Mouse (Mus musculus) forebrain, embryonic 10.5 days (tissue): ENCODE measurements at regions not wholly inside any gene's neighbourhood (a gene's known extent, or its start where the extent isn't known, plus 50 kb on each side); places are given as distances from the start of the nearest gene placed in this dataset.

ENCODE experiments used
- DNase-seq: peaks from one replicate; pipeline ENCODE4 v3.0.0-alpha.2; 2017; ENCODE audit warnings: low spot score; ENCODE audit errors: extremely low spot score
- H3K27ac ChIP-seq: fragments of 300-500 bp; sonication (generic); 2 replicates; pipeline ENCODE4 v1.5.1; 2016; ENCODE audit warnings: mild to moderate bottlenecking
- H3K27me3 ChIP-seq: fragments of 300-500 bp; sonication (generic); 2 replicates; pipeline ENCODE4 v1.6.1; 2016; ENCODE audit warnings: mild to moderate bottlenecking; ENCODE audit not compliant: poor library complexity, severe bottlenecking
- H3K36me3 ChIP-seq: fragments of 300-500 bp; sonication (generic); replicated peaks from 2 replicates; pipeline ENCODE4 v1.6.1; 2016; ENCODE audit warnings: mild to moderate bottlenecking, moderate library complexity
- H3K4me1 ChIP-seq: fragments of 300-500 bp; sonication (generic); 2 replicates; pipeline ENCODE4 v1.6.1; 2016
- H3K4me3 ChIP-seq: fragments of 300-500 bp; sonication (generic); 2 replicates; pipeline ENCODE4 v1.5.1; 2016; ENCODE audit warnings: mild to moderate bottlenecking, moderate library complexity
- H3K9me3 ChIP-seq: fragments of 300-500 bp; sonication (generic); 2 replicates; pipeline ENCODE4 v1.6.1; 2016; ENCODE audit warnings: mild to moderate bottlenecking, moderate library complexity
- WGBS: fragments of 180-500 bp; shearing (Covaris S2); methylation state at CpG from one replicate; pipeline ENCODE4 v1.1.7; 2016; 5-methylcytosine and 5-hydroxymethylcytosine counted together

DNA sequence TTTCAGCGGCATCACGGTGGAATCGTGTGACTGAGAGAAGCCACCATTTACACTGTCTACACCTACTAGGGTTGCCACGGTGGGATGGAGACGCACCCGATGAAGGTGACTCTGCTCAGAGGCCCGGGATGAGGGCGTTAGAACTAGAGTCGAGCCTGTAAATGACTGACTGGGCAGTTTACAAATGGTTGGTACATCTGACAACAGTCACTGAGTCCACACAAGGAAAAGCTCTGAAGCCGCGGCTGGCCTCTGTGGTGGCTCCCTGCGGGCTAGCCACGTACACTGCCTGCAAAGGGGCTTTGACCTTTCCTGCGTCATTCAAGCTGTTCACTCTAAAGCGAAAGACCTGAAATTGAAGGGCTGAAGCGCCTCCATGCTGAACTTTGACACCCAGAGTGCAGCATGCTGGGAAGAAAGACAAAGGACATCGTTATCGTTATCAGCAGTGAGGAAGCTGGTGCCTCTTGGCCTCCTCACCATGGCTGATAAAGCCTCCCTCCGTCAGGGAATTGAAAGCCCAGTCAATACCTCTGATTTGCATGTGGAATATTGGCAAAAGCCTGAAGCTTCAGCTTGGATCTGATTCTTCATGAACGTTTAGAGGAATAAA lies 462.1 kb upstream of the Arglu1 start:
- Histone ChIP-seq H3K36me3 (no peaks in the 10 kb centered on the region), H3K9me3 (no peaks in the 10 kb centered on the region), H3K27me3 (no peaks in the 10 kb centered on the region), H3K27ac (peak overlapping the region; percentile 21; the same call in 1 of the 2 replicates), H3K4me1 (peaks cover 29% of the 10 kb centered on the region), H3K4me3 (no peak overlapping the region)
- WGBS, result 77% methylated on average over 20 of the region's 20 CpGs
- no peak for DNase-seq

GRCm38 (mm10) chr8:9144362-9144761 lies 454.0 kb upstream of the Arglu1 start:
- DNase-seq, result no peak
- Histone ChIP-seq H3K36me3 (no peaks in the 10 kb centered on the region), H3K4me3 (no peak overlapping the region), H3K27me3 (no peaks in the 10 kb centered on the region), H3K4me1 (0 out of 2 replicates have a peak, but pooled peaks cover 4% of the 10 kb centered on the region), H3K9me3 (no peaks in the 10 kb centered on the region), H3K27ac (no peak overlapping the region)
- 94% methylated on average over 3 of the region's 3 CpGs for WGBS

- no peak overlapping the region for H3K4me3 ChIP-seq
- H3K4me1 ChIP-seq, result peaks cover 4% of the 10 kb centered on the region; the same call in 1 of the 2 replicates
- H3K27me3 ChIP-seq, result no peaks in the 10 kb centered on the region
- no peaks in the 10 kb centered on the region for H3K36me3 ChIP-seq
- no peak for DNase-seq
- 64% methylated on average over 3 of the region's 3 CpGs for WGBS
- H3K9me3 ChIP-seq, result no peaks in the 10 kb centered on the region
- no peak overlapping the region for H3K27ac ChIP-seq
Observed at GRCm38 (mm10) chr8:9139781-9140180, 449.5 kb upstream of the Arglu1 start.

- H3K9me3 ChIP-seq, result no peaks in the 10 kb centered on the region
- H3K27ac ChIP-seq, result no peak overlapping the region
- H3K4me1 ChIP-seq, result peaks cover 4% of the 10 kb centered on the region; the same call in 1 of the 2 replicates
- H3K27me3 ChIP-seq, result no peaks in the 10 kb centered on the region
- H3K4me3 ChIP-seq, result no peak overlapping the region
- WGBS, result 72% methylated on average over 3 of the region's 3 CpGs
- DNase-seq, result no peak
- no peaks in the 10 kb centered on the region for H3K36me3 ChIP-seq
Observed at GRCm38 (mm10) chr8:9139059-9139620, 448.8 kb upstream of the Arglu1 start.

DNA sequence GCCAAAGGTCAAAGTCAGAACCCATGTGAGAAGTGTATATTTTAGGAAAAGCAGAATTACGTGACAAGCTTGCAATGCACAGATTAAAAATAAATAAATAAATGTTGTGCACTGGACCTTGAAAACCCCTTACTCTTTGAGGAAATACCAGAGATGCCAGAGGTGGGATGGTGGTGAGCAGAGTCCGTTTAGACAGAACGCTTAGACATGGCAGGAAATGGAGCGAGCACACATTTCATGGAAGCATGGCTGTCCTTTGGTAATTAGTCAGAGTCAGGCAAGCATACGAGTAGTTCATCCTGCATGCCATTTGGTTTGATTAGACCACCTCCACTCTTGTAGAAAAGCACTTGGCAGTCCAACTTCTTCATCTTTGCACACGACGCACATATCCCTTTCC lies 443.4 kb upstream of the Arglu1 start:
- 76% methylated on average over 7 of the region's 7 CpGs for WGBS
- Histone ChIP-seq H3K4me1 (no peaks in the 10 kb centered on the region; the same call in 1 of the 2 replicates), H3K27ac (no peak overlapping the region), H3K27me3 (no peaks in the 10 kb centered on the region), H3K4me3 (no peak overlapping the region), H3K36me3 (no peaks in the 10 kb centered on the region), H3K9me3 (no peaks in the 10 kb centered on the region)
- no peak for DNase-seq

DNA sequence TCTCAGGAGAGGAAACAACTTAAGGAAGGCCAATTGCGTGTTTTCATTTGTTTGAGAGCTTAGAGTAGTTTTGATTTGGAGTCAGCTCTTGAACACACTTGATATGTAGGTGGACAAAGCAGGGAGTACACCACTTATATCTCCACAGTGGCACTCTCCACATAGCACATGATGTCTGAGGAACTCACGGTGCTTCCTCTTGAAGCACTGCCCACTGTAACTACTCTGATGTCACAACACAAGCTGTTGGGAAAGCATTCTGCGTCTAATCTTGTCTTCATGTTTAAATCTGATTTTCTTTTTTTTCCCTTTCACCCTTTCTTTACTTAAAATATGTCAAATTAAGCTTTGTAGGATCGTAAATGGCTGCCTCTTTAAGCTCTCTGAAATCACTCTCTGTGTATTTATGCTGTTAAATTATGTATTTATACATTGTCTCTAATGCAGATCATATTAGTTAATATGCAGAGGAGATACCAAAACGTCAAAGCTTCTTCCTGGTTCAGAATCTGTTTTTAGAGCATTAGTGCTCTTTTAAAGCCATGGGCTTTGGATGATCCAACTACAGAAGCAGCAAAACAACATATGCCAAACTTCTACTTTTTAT lies 442.4 kb upstream of the Arglu1 start:
- Histone ChIP-seq H3K9me3 (no peaks in the 10 kb centered on the region), H3K27ac (no peak overlapping the region), H3K36me3 (no peaks in the 10 kb centered on the region), H3K4me1 (no peaks in the 10 kb centered on the region; the same call in 1 of the 2 replicates), H3K27me3 (no peaks in the 10 kb centered on the region), H3K4me3 (no peak overlapping the region)
- no peak for DNase-seq
- 86% methylated on average over 5 of the region's 5 CpGs for WGBS

DNA sequence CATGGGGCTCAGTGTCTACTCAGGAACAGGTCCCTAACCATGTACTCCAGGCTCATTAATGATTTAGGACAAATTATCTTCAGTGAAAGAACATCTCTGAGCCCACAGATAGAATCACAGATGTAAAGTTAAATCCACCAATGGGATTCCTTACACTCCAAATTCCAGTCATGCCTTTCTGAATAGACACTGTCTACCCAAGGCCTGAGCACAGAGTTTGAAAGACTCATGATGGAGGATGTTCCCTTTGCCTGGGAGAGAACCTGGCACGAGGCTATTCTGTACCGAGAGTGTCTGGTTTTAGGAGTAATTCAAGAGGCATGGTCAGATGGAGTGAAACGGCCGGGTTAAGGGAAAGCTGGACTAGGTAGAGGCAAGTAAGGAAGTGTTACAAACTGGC lies 440.9 kb upstream of the Arglu1 start:
- H3K9me3 ChIP-seq, result no peaks in the 10 kb centered on the region
- H3K27me3 ChIP-seq, result no peaks in the 10 kb centered on the region
- no peak overlapping the region for H3K4me3 ChIP-seq
- no peaks in the 10 kb centered on the region for H3K4me1 ChIP-seq
- DNase-seq, result no peak
- 88% methylated on average over 4 of the region's 4 CpGs for WGBS
- H3K27ac ChIP-seq, result no peak overlapping the region
- no peaks in the 10 kb centered on the region for H3K36me3 ChIP-seq

DNA sequence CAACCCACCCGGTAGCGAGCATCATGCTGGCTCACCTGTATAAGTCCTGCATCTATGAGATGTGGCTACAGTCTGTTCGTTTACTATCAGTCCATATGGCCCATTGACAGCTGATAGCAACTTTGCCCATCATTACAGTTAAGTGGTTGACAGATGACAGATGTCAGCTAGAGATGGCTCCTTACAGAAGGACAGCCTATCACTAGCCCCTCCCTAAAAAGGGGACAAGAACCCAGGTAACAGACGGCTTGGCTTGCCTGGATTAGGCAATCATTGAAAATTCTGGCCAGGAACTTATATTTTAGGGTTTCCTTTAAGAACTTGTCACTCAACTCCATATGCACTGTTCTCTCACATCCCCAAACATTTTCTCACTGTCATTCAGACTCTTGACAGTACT lies 434.2 kb upstream of the Arglu1 start:
- Histone ChIP-seq H3K9me3 (no peaks in the 10 kb centered on the region), H3K27me3 (no peaks in the 10 kb centered on the region), H3K36me3 (no peaks in the 10 kb centered on the region), H3K4me1 (no peaks in the 10 kb centered on the region), H3K4me3 (no peak overlapping the region), H3K27ac (no peak overlapping the region)
- DNase-seq, result no peak
- WGBS, result 92% methylated on average over 4 of the region's 4 CpGs

DNA sequence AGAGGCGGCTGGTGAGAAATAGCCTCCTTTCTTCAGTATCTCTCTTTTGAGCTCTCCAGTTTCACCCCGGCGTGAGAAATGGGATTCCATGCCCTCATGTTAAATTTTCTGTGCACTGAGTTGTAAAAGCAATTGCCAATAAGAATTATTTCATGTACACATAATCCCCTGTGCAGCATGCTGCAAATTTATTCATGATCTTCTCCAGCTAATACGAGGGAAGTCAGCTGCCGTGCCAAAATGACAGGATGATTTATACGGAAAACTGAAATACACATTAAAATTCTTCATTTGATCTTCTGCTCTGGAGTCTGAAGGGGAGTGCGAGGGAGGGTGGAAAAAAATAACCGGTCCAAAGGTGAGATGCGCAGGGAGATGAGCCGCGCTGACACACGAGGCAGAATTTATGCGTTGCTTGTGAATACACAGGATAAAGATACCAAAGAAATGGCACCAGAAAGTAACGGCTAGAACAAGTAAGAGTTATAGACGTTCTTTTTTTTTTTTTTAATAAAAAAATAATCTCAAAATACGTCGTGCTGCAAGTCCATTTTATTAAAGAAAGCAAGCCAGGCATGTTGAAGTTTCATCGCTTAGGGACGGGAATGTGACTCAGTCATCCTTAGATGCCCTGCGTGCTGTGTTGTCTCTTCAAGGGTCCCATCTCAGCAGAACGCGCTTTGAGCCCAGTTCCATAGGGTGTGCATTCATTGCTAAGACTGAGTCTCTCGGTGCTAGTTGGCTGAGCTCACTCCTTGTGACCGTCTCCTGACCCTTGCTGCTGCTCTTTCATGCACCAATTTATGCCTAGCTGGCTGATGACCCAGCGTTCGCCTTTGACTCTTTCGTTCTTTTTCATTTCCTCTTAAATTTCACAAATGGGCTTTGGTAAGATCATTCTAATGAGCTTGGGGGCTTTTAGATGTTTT lies 427.8 kb upstream of the Arglu1 start:
- no peaks in the 10 kb centered on the region for H3K4me1 ChIP-seq
- no peak overlapping the region for H3K27ac ChIP-seq
- H3K36me3 ChIP-seq, result no peaks in the 10 kb centered on the region
- H3K27me3 ChIP-seq, result no peaks in the 10 kb centered on the region
- 92% methylated on average over 27 of the region's 27 CpGs for WGBS
- DNase-seq, result no peak
- no peaks in the 10 kb centered on the region for H3K9me3 ChIP-seq
- H3K4me3 ChIP-seq, result no peak overlapping the region

GRCm38 (mm10) chr8:9095980-9096379 lies 405.7 kb upstream of the Arglu1 start:
- no peaks in the 10 kb centered on the region for H3K36me3 ChIP-seq
- H3K4me3 ChIP-seq, result no peak overlapping the region
- WGBS, result 86% methylated on average over 5 of the region's 5 CpGs
- H3K4me1 ChIP-seq, result no peaks in the 10 kb centered on the region
- H3K27ac ChIP-seq, result no peak overlapping the region
- DNase-seq, result no peak
- H3K9me3 ChIP-seq, result no peaks in the 10 kb centered on the region
- H3K27me3 ChIP-seq, result no peaks in the 10 kb centered on the region

DNA sequence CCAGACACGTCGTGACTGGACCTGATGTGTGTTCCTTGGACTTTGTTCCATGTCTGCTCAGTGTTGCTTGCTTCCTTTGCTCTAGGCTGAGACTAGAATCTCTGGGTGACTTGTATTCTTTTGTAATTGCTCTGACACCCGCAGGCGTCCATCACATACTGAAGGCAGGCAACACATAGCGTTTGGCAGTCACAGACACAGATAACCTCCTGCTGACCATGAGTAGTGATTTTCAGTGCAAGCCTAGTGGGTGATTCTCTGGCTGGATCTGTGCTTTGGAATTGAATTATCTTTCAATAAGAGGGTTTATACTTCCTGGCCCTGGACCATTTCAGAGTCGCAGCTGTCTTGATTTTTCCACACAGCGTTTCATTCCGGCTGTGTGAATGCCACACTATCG lies 403.7 kb upstream of the Arglu1 start:
- 83% methylated on average over 9 of the region's 9 CpGs for WGBS
- H3K9me3 ChIP-seq, result no peaks in the 10 kb centered on the region
- H3K4me3 ChIP-seq, result no peak overlapping the region

DNA sequence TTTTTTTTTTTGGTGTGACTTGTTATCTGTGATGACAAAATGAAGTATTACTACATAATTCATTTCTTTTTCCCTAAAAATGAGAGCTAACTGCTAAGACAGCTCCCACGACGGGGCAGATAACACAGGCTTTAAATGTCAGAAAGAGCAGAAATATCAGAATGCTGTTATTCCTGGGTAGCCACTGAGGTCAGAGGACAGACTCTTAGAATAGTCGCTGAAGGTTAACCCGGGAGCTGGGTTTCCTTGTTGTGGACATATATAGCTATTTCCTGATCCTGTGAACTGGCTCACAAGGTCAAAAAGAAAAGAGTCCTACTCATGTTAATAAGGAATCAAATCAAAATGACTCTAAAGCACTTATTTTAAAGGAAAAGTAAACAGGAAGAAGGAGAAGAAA lies 403.0 kb upstream of the Arglu1 start:
- 90% methylated on average over 4 of the region's 4 CpGs for WGBS
- Histone ChIP-seq H3K27me3 (no peaks in the 10 kb centered on the region), H3K4me1 (no peaks in the 10 kb centered on the region), H3K27ac (no peak overlapping the region), H3K9me3 (no peaks in the 10 kb centered on the region), H3K36me3 (no peaks in the 10 kb centered on the region), H3K4me3 (no peak overlapping the region)
- no peak for DNase-seq

More for the DNA sequence above, 403.7 kb upstream of the Arglu1 start:
- Histone ChIP-seq H3K27me3 (no peaks in the 10 kb centered on the region), H3K36me3 (no peaks in the 10 kb centered on the region), H3K4me1 (no peaks in the 10 kb centered on the region), H3K27ac (no peak overlapping the region)
- no peak for DNase-seq
